Mouse (Mus musculus) bone marrow, adult 2 months (tissue): ENCODE data around the gene Klhl42. TPM values are rescaled to one million over a fixed set of nuclear protein-coding genes. Genes with fewer than 3 reads are reported as not detected.

Experiments
- H3K27ac ChIP-seq: fragments of 200-500 bp; 2 replicates; pipeline ENCODE4 v1.5.1; 2012; ENCODE audit warnings: low read depth, mild to moderate bottlenecking, control low read depth, inconsistent platforms, low read length; ENCODE audit not compliant: control insufficient read depth, poor library complexity, insufficient read depth
- H3K4me1 ChIP-seq: fragments of 200-500 bp; 2 replicates; pipeline ENCODE4 v1.6.1; 2011; ENCODE audit warnings: low read length; ENCODE audit not compliant: control insufficient read depth, insufficient read depth
- H3K4me3 ChIP-seq: fragments of 200-500 bp; replicated peaks from 2 replicates; pipeline ENCODE3; 2011; ENCODE audit warnings: mild to moderate bottlenecking, low read depth, low read length, control low read depth; ENCODE audit not compliant: control insufficient read depth
- CTCF ChIP-seq: fragments of 200-500 bp; IDR thresholded peaks from 2 replicates; pipeline ENCODE4 v1.5.1; 2011; ENCODE audit warnings: low read length, control low read depth; ENCODE audit not compliant: control insufficient read depth, insufficient read depth
- POLR2A ChIP-seq: fragments of 200-500 bp; IDR thresholded peaks from 2 replicates; pipeline ENCODE4 v1.6.1; 2011; ENCODE audit warnings: low read depth, mild to moderate bottlenecking, control low read depth, low read length, borderline replicate concordance; ENCODE audit not compliant: control insufficient read depth
- WGBS: fragments of 180-500 bp; shearing (Covaris S2); methylation state at CpG from one replicate; pipeline ENCODE4 v1.1.7; 2018; 5-methylcytosine and 5-hydroxymethylcytosine counted together
- polyA plus RNA-seq: library from polyadenylated mRNA; stranded (reverse); fragments of >200 nt; gene quantifications from 2 replicates; pipeline ENCODE4 v1.2.4, GENCODE M21; 2011; ENCODE audit warnings: low replicate concordance; ENCODE audit not compliant: missing spikeins, insufficient read depth, insufficient read length

Klhl42 gene
- polyA plus RNA-seq, 1 experiment: 3.9 TPM

GRCm38 (mm10) chr6:147109283-147109682 is 18.1 kb downstream of the Klhl42 start:
- TF ChIP-seq POLR2A (no peak), CTCF (no peak)
- Histone ChIP-seq H3K4me1 (no peaks in the 10 kb centered on the region; the same call in 1 of the 2 replicates), H3K27ac (no peak overlapping the region), H3K4me3 (no peak overlapping the region)
- WGBS: 87% methylated on average over 7 of the region's 7 CpGs

- 13% methylated on average over 10 of the region's 10 CpGs for WGBS
- Histone ChIP-seq H3K4me3 (no peak overlapping the region), H3K4me1 (no peaks in the 10 kb centered on the region), H3K27ac (no peak overlapping the region)
- TF ChIP-seq POLR2A (no peak), CTCF (peak; percentile 35; the same call in 1 of the 2 replicates)
These were observed 25.4 kb downstream of the Klhl42 start for GRCm38 (mm10) chr6:147116579-147116978.

- TF ChIP-seq CTCF (no peak), POLR2A (no peak)
- Histone ChIP-seq H3K4me3 (no peak overlapping the region), H3K27ac (no peak overlapping the region), H3K4me1 (no peaks in the 10 kb centered on the region)
- WGBS: 88% methylated on average over 7 of the region's 7 CpGs
These were observed 26.6 kb downstream of the Klhl42 start for GRCm38 (mm10) chr6:147117764-147118163.

GRCm38 (mm10) chr6:147118190-147118589 is 27.0 kb downstream of the Klhl42 start:
- Histone ChIP-seq H3K4me1 (no peaks in the 10 kb centered on the region), H3K27ac (no peak overlapping the region), H3K4me3 (no peak overlapping the region)
- TF ChIP-seq CTCF (no peak), POLR2A (no peak)
- 77% methylated on average over 3 of the region's 3 CpGs for WGBS

GRCm38 (mm10) chr6:147121320-147121719 is 30.1 kb downstream of the Klhl42 start:
- TF ChIP-seq CTCF (no peak), POLR2A (no peak)
- Histone ChIP-seq H3K4me1 (no peaks in the 10 kb centered on the region), H3K4me3 (no peak overlapping the region), H3K27ac (no peak overlapping the region; the same call in 1 of the 2 replicates)
- WGBS: 17% methylated on average over 6 of the region's 6 CpGs

- no peaks in the 10 kb centered on the region for H3K4me1 ChIP-seq
- TF ChIP-seq POLR2A: no peak
- TF ChIP-seq CTCF: no peak
- no peak overlapping the region for H3K4me3 ChIP-seq
- H3K27ac ChIP-seq: no peak overlapping the region
- WGBS: 85% methylated on average over 10 of the region's 10 CpGs
These were observed 36.1 kb downstream of the Klhl42 start for GRCm38 (mm10) chr6:147127239-147127638.

GRCm38 (mm10) chr6:147138260-147138659 is 47.1 kb downstream of the Klhl42 start:
- Histone ChIP-seq H3K4me1 (no peaks in the 10 kb centered on the region), H3K27ac (no peak overlapping the region), H3K4me3 (no peak overlapping the region)
- no peak for TF ChIP-seq CTCF
- TF ChIP-seq POLR2A: no peak
- WGBS: 66% methylated on average over 3 of the region's 3 CpGs

GRCm38 (mm10) chr6:147140600-147141154 is 49.5 kb downstream of the Klhl42 start:
- no peak for TF ChIP-seq CTCF
- no peak for TF ChIP-seq POLR2A
- 83% methylated on average over 7 of the region's 7 CpGs for WGBS

GRCm38 (mm10) chr6:147144664-147145063 is 53.5 kb downstream of the Klhl42 start:
- Histone ChIP-seq H3K4me3 (no peak overlapping the region), H3K27ac (no peak overlapping the region), H3K4me1 (no peaks in the 10 kb centered on the region)
- TF ChIP-seq POLR2A (no peak), CTCF (no peak)
- 87% methylated on average over 5 of the region's 5 CpGs for WGBS

More at GRCm38 (mm10) chr6:147140600-147141154, 49.5 kb downstream of the Klhl42 start:
- no peak overlapping the region for H3K27ac ChIP-seq
- H3K4me1 ChIP-seq: no peaks in the 10 kb centered on the region
- no peak overlapping the region for H3K4me3 ChIP-seq
